Mouse (Mus musculus) neutrophil, adult 5-6 weeks (primary cell): ENCODE measurements around the gene Nrk. TPM values are rescaled to one million over a fixed set of nuclear protein-coding genes. Genes with fewer than 3 reads are reported as not detected.

Experiments
- ATAC-seq: fragments of 151-379, 151-347 bp; 2 replicates; pipeline ENCODE4 v1.8.0; 2017; ENCODE audit warnings: mild to moderate bottlenecking, moderate TSS enrichment; ENCODE audit not compliant: insufficient number of reproducible peaks, poor library complexity, low FRiP score, severe bottlenecking; ENCODE audit errors: extremely low read depth
- total RNA-seq: library from RNA; stranded (forward); fragments of 200-1000 nt; gene quantifications from 2 replicates; pipeline ENCODE4 v1.2.3, GENCODE M21; 2017

Nrk gene
- total RNA-seq = not detected in 2 replicates

DNA sequence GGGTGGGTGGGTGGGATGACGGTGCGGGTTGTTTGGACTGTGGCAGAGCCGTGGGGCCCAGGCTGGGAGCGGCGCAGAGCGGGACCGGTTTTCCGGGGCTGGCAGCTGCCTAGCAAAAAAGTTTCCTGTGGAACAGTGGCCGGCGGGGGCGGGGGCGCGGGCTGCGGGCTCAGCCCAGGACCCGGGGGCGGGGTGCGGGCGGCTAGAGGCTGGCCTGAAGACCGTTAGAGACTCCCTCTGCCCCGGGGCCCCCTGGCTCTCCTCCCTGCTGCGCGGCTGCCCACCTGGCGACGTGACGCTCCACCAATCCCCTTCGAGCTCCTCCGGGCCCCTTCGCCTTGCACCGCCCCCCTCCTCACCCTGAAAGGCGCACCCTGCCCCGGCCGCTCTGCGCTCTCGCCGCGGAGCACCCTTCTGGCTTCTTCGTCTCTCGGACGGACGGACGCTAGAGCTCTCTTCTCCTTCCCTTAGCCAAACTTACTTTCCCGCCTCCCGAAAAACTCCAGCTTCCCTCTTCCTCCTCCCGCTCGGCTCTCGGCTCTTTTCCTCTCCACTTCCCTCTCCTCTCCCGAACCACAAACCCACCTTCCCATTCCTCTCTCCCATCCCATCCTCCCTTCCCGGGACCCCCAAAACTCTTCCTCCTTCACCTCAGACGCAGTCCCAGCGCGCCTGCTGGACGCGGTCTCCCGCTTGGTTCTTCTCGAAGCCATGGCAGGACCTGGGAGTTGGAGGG is at the start of gene Nrk:
Gene Nrk, plus strand, starts transcription at position 390 of the 736 bp plus-strand sequence.
- ATAC-seq = no peak

DNA sequence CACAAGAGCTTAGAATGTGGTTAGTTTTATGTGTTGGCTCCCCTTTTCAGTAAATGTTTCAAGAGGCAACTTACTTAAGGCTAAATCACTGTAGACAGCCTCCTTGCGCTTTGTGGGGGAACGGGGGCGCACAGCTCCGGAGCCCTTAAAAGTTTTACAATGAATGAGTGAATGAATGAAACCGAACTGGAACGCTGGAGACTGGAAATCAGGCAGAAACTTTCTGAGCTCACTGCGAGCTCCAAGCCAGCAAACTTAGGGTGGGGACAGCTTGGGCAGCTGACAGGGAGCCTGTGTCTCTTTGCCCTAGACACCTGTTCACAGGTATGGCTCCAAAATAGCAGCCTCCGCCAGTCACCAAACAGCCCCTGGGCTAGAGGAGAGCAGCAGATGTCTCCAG is 864 bp upstream of the Nrk start:
- ATAC-seq = no peak

DNA sequence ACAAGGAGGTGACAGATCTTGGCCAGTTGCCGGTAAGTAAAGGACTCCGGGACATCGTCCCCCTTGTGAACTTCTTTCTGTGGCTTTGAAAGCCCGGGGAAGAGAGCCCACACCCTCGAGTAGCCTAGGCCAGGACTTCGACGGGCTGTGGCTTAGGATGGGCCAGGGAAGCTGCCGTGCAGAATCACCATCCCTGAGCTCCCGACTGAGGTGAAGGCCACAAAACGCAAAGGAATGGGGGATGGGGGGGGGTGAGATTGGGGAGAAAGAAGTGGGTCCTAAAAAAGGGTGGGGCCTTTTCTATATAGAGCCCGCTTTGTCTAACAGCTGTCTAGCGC is 516 bp downstream of the Nrk start:
- no peak for ATAC-seq

DNA sequence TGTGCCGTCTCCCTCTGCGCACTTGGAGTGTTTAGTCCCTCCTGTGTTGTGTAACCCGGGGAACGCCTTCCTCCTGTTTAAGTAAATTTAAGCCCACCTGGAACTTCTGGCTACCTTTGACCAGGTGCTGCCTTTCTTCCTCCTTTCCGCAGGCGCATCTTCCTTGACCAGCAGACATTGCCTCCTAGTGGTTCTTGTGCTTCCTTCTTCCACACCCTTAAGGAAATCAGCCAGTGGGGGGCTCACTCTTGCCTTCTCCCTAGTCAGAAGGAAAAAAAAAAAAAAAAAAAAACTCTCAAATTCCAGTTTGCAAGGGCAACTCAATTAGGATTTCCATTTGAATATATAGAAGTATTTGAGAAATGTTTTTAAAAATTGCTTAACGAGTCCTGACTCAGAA is 4.8 kb downstream of the Nrk start:
- no peak for ATAC-seq

DNA sequence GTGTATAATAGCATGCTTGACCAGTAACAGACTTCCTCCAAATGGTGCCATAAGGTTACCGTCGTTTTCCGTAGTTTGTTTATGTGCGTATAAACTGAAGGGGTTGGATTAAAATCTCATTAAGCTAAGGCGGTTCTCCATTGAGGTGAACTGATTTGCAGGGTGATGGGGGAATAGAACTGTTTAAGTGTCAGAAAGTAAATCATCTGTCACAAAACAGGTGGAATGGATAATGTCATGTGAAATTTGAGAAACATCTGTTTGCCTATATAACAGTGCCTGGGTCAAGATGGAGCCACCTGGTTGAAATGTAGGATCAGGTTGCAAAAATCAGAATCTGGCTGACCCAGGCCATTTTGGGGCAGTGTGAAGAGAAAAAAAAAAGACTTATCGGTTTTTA is 29.7 kb downstream of the Nrk start:
- ATAC-seq = no peak

DNA sequence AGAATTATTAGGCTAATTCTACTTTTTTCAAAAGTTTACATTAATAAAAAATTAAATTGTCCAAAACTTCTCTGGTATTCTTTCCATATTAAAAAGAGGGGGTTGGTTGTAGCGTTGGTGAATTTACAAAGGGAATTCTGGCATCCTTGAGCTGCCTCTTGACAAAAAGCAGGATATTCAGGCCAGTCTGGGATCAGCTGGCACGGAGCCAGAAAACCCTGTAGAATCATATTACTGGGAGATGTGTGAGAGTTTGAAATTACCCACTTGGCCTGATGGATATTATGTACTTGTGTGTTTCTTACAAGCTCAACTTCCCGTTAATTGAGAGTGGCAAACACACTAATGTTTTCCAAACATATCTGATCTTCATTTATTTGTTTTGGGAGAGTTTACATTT is 46.5 kb downstream of the Nrk start:
- ATAC-seq = no peak

DNA sequence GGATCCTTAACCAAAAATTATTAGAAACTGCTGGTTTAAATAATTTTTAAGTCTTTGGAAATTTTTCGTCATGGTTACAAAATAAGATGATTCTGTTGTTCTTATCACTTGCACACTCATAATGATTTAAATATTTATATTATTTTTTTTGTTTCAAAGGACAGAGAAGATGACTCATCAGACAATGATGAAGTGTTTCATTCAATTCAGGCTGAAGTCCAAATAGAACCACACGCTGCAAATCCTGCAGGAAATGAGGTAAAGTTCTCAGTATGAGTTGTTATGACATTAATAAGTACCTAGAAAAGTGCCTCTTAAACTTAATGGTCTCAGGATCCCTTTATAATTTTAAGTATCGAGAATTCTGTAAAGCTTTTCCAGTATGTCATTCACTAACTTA is 64.3 kb downstream of the Nrk start:
- ATAC-seq = no peak

DNA sequence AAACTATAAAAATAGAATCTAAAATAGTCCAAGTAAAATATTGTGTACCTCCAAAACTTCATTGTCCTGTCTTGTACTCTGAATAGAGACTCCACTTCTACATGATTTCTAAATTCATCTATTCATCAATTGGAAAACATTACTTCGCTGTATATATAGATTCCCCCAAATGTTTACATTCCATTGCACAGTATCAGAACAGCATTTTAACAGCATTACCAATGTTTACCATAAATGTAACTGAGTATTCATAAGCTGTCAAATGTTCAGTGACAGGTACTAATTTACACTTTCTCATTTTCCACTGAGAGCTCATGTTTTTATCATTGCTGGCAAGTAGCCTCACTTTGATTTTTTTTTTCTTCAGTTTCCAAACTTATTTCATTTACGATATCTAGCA is 65.0 kb downstream of the Nrk start:
- no peak for ATAC-seq

DNA sequence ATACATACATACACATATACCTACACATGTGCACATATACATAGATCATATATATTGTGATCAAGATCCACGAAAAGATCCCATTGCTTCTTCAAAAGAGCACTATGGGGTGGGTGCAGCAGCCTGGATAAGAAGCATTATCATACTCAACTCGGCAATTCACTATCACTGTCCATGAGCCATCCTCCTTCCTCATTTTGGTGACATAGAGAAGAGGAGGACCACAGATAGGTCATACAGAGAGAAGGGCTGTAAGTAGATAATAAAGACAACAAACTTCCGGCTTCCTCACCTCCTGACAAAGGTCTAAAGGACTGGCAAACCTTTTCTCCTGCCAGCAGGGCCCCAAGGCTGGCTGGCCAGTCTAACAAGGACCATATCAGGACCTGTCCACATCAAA is 100.3 kb downstream of the Nrk start:
- no peak for ATAC-seq

DNA sequence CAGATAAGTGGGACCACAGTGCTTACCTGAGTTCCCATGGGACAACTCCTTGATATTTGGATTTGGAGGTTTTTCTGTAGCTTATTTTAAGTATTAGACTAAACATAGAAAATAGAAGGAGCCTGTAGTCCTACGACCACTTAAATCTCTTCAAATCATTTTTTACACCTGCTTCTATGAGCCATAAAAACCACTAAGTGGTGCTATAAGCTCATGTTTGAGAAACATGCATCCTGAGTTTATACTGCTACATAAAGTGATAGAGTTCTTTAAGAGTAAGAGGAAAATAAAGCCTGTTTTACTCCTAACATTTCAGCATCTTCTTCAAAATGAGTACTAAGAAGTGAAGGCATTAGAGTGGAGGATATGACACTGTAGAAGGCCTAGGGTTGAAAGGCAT is 102.3 kb downstream of the Nrk start:
- ATAC-seq = no peak

DNA sequence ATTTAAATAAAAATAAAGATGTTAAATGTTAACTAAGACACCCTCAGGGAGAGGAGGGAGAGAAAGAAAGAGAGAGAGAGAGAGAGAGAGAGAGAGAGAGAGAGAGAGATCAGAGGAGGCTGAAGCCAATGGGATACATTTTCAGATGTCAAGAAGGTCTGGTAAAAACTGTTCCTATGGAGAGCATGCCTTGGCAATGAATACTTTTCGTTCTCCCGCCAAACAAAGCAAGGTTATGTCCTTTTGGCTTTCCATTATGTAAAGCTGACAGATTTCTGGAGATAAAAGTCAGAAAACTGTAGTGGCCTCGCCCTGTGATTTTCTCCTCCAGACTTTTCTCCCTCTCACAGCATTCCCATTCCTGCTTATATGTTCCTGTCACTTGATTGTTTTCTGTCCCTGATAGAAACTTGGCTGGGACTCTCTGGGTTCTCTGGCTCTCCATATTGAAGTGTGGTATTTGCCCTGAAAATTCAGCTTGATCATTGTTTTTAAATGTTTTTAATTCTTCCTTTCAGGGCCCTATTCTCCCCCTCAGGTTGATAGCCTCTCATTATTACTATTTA is 112.4 kb downstream of the Nrk start:
- no peak for ATAC-seq

DNA sequence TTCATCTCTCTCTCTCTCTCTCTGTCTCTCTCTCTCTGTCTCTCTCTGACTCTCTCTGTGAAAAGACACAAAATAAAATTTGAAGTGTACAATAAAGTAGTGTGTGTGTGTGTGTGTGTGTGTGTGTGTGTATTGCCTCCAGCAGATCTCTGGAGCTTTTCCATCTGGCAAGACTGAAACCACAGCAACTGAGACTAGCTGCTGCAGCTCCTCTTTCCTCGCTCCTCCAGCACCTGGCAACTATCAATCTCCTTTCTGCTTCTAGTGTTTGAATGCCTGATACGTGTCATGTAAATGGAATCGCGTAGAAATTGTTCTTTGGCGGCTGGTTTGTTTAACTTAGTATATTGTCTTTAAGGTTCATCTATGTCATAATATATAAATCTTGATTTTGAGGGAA is 113.1 kb downstream of the Nrk start:
- no peak for ATAC-seq

DNA sequence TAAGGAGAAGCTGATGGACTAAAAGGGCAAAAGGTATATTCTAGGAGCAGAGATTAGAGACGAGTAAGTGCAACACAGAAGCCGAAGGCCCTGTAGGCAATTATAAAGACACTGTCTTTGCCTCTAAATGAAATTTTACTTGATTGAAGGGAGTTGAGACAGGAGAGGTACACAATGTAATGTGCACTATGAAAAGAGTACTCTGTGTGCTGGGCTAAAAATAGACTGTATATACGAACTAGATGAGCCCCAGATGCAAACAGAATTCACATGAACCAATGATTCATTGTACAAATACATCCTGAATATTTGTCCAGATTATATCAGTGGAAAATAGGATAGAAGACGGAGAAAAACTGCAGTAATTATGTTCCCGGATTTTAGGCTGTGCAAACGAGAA is 113.7 kb downstream of the Nrk start:
- no peak for ATAC-seq

DNA sequence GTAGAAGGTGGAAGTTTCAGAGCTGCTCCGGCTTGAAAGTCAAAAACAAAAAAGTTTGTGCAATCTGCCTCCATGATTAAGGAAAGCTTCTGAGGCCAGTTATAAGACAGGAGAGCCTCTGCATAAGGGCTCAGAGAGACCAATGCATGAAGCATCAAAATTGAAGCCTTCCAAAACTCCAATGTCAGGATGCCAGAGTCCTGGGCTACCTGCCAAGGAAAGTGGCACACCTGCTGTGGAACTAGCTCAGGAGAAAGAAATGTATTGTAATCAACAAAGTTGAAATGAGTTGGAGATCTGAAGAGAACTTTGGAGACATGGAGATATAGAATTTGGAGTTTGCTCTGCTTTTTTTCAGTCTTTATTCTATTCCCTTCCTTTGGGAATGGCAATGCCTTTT is 123.4 kb downstream of the Nrk start:
- ATAC-seq = no peak

DNA sequence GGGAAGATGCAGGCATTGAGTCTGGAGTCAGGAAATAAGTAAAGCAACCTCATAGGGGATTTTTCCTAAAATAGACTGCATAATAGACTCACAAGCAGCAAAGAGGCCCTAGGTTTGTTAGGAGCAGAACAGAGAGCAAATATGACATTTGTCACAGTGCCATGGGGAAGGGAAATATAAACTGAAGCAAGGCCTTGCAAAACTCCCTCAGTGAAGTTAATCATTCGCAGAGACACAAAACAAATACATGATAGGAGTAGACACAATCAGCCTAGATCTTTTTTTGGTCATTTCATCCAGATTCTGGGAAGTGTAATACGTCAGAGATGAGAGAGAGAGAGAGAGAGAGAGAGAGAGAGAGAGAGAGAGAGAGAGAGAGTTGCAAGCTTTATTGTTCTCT is 125.1 kb downstream of the Nrk start:
- no peak for ATAC-seq

DNA sequence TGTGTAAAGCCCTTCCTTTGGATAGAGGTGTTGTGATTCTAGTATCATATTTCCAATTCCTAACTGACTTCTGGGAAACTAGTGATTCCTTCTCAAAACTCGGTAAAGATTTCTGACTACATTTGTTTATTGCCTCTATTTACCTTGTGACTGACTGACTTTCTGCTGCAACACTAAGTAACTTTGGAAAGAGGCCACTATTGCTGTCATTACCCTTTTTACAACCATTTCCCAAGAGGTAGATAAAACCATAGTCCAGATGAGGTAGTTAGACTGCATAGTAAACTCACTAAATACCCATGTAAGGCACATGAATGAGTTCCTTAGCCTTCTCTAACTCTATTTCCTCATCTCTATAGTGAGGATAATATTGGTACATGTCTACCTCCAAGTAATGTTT is 126.9 kb downstream of the Nrk start:
- no peak for ATAC-seq

DNA sequence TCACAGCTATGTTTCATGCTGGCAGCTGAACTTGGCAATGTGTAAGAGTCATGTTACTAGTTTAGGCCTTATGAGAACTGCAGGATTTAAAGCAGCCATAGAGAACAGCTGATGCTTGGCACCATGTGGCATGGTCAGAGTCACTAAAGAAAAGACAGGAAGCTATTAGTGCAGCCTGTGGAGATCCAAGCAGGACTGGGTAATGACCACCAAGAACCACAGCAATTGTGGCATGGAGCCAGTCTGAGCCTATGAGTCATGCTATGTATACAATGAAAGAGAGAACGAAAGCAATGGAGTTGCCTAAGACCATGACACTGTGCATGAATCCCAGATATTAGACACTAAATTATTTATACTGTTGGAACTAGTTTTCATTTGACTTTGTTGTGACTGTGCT is 137.7 kb downstream of the Nrk start:
- no peak for ATAC-seq

DNA sequence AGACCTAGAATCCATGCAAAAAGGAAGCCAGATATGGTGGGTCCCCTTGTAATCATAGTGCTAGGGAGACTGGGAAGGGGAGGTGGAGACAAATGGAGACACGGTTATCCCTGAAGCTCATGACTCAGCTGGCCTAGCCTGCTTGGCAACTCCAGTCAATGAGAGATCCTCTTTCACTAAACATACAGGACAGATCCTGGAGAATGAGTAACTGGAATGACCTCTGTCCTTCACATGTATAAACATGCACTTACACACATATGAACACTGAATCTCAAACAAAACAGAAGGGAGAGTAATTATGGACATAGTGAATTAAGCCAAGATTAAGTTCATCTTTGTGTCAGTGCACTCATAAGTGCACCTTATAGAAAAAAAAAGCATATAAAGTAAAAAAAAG is 138.9 kb downstream of the Nrk start:
- ATAC-seq = no peak
